Mouse (Mus musculus): Measurements from ENCODE around the gene Unc13a. TPM values are rescaled to one million over a fixed set of nuclear protein-coding genes. Genes with fewer than 3 reads are reported as not detected.
"Not testable (repeated sequence)": the region's sequence is repeated elsewhere in the genome, so short reads cannot be mapped to it uniquely, and the experiment has no call there.

Unc13a gene
- total and polyA plus RNA-seq, 2 experiments from 2014 or later: 16.2 to 69.0 TPM

- Histone ChIP-seq H3K4me2 (ENCODE audit: low read depth, low read length, poor library complexity, severe bottlenecking) (no peak overlapping the region), H3K4me1 (ENCODE audit: insufficient read depth, low read length) (peaks cover 21% of the 10 kb centered on the region), H3K27me3 (ENCODE audit: insufficient read depth, low read length) (no peaks in the 10 kb centered on the region), H3K9me3 (ENCODE audit: low read length) (no peaks in the 10 kb centered on the region), H3K4me3 (ENCODE audit: low read depth, low read length) (no peak overlapping the region), H3K27ac (ENCODE audit: low read depth, low read length) (no peak overlapping the region), H3K9ac (replicated peaks; ENCODE audit: low read length, poor library complexity, severe bottlenecking) (no peak overlapping the region), H3K36me3 (ENCODE audit: insufficient read depth, low read length) (peaks cover 38% of the 10 kb centered on the region)
- 59% methylated on average over 8 of the region's 8 CpGs for WGBS
- no peak for DNase-seq (ENCODE audit: low spot score)
- no peak for ATAC-seq (ENCODE audit: low FRiP score)
- no peak for TF ChIP-seq CTCF (IDR thresholded peaks at IDR 0.05)
Measured at GRCm38 (mm10) chr8:71715531-71715930, 44.0 kb upstream of the Unc13a start.

- Histone ChIP-seq H3K27me3 (ENCODE audit: insufficient read depth, low read length) (no peaks in the 10 kb centered on the region), H3K36me3 (ENCODE audit: insufficient read depth, low read length) (peaks cover 32% of the 10 kb centered on the region)
- WGBS: 85% methylated on average over 2 of the region's 2 CpGs
Measured at GRCm38 (mm10) chr8:71711574-71711973, 40.0 kb upstream of the Unc13a start.

DNA sequence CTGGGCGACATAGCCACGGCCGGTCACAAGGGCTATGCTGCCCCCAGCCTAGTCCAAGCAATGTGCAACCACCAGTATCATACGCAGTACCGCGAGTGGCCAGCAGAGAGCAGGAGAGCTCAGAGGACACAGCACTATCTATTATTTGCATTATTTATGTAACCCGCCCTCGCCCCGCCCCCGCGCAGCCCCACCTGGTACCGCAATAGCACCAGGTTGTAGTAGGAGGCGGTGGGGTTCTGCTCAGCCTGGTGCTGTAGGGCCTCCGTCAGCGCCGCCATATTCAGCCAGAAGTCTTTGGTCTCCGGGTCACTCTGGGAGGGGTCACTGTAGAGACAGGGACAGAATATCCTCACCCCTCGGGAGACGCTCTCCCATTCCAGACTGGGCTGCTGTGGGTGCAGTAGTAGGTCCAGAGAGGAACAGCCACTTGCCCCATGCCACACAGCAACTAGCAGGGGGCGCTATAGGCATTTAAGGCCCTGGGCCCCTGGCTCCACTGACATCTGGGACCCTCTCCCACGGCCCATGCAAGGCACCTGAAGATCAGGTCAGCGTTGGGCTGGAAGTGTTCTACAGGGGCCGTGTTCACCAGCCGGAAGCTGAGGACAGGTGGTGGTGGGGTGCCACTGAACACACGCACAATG is 38.4 kb upstream of the Unc13a start:
- Histone ChIP-seq H3K9me3 (ENCODE audit: low read length) (no peaks in the 10 kb centered on the region), H3K4me1 (ENCODE audit: insufficient read depth, low read length) (0 out of 2 replicates have a peak, but pooled peaks cover 5% of the 10 kb centered on the region), H3K27me3 (ENCODE audit: insufficient read depth, low read length) (no peaks in the 10 kb centered on the region), H3K9ac (replicated peaks; ENCODE audit: low read length, poor library complexity, severe bottlenecking) (no peak overlapping the region), H3K4me2 (ENCODE audit: low read depth, low read length, poor library complexity, severe bottlenecking) (peak overlapping the region; percentile 36), H3K27ac (ENCODE audit: low read depth, low read length) (no peak overlapping the region), H3K4me3 (ENCODE audit: low read depth, low read length) (no peak overlapping the region), H3K36me3 (ENCODE audit: insufficient read depth, low read length) (peaks cover 28% of the 10 kb centered on the region)
- peak; percentile 82 for DNase-seq (ENCODE audit: low spot score)
- WGBS: 16% methylated on average over 25 of the region's 25 CpGs
- ATAC-seq (ENCODE audit: low FRiP score): peak; percentile 81
- peak; percentile 81 for TF ChIP-seq CTCF (IDR thresholded peaks at IDR 0.05)

More at GRCm38 (mm10) chr8:71711574-71711973, 40.0 kb upstream of the Unc13a start:
- 0 out of 2 replicates have a peak, but pooled peaks cover 5% of the 10 kb centered on the region for H3K4me1 ChIP-seq (ENCODE audit: insufficient read depth, low read length)
- no peak overlapping the region for H3K9ac ChIP-seq (replicated peaks; ENCODE audit: low read length, poor library complexity, severe bottlenecking)
- DNase-seq (ENCODE audit: low spot score) (no peak), ATAC-seq (ENCODE audit: low FRiP score) (no peak)
- H3K9me3 ChIP-seq (ENCODE audit: low read length): no peaks in the 10 kb centered on the region
- H3K27ac ChIP-seq (ENCODE audit: low read depth, low read length): no peak overlapping the region
- no peak overlapping the region for H3K4me2 ChIP-seq (ENCODE audit: low read depth, low read length, poor library complexity, severe bottlenecking)
- no peak overlapping the region for H3K4me3 ChIP-seq (ENCODE audit: low read depth, low read length)
- no peak for TF ChIP-seq CTCF (IDR thresholded peaks at IDR 0.05)

GRCm38 (mm10) chr8:71709134-71709799 is 37.7 kb upstream of the Unc13a start:
- whole genome bisulfite sequencing: 43% methylated on average over 25 of the region's 25 CpGs
- Histone ChIP-seq H3K9ac (replicated peaks; ENCODE audit: low read length, poor library complexity, severe bottlenecking) (no peak overlapping the region), H3K27me3 (ENCODE audit: insufficient read depth, low read length) (no peaks in the 10 kb centered on the region), H3K4me1 (ENCODE audit: insufficient read depth, low read length) (0 out of 2 replicates have a peak, but pooled peaks cover 5% of the 10 kb centered on the region), H3K36me3 (ENCODE audit: insufficient read depth, low read length) (peaks cover 24% of the 10 kb centered on the region), H3K4me2 (ENCODE audit: low read depth, low read length, poor library complexity, severe bottlenecking) (peak overlapping the region; percentile 36; the same call in 1 of the 2 replicates), H3K27ac (ENCODE audit: low read depth, low read length) (no peak overlapping the region), H3K4me3 (ENCODE audit: low read depth, low read length) (no peak overlapping the region), H3K9me3 (ENCODE audit: low read length) (no peaks in the 10 kb centered on the region)
- ATAC-seq (ENCODE audit: low FRiP score): peak; percentile 42; the same call in 1 of the 2 replicates
- no peak for DNase-seq (ENCODE audit: low spot score)
- no peak for TF ChIP-seq CTCF (IDR thresholded peaks at IDR 0.05)

DNA sequence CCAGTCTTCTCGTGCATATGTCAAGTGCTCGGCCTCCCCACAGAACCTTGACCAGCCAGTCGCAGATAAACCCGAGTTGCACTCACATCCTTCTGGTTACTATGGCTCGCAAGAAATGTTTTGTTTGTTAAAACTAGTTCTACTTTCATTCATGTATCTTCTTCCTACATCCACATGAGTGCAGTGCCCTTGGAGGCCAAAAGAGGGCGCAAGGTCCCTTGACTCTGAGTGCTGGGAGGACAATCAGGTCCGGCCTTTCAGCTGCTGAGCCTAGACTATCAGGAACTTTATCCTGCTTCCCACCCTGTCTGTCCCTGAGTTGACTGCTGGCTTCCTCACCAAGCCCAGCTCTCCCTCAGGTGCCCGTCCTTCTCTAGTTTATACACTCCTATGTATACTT is 36.3 kb upstream of the Unc13a start:
- no peaks in the 10 kb centered on the region for H3K27me3 ChIP-seq (ENCODE audit: insufficient read depth, low read length)
- H3K9ac ChIP-seq (replicated peaks; ENCODE audit: low read length, poor library complexity, severe bottlenecking): no peak overlapping the region
- H3K4me3 ChIP-seq (ENCODE audit: low read depth, low read length): no peak overlapping the region
- WGBS: 39% methylated on average over 8 of the region's 8 CpGs
- no peak for ATAC-seq (ENCODE audit: low FRiP score)
- H3K36me3 ChIP-seq (ENCODE audit: insufficient read depth, low read length): peaks cover 17% of the 10 kb centered on the region
- H3K4me2 ChIP-seq (ENCODE audit: low read depth, low read length, poor library complexity, severe bottlenecking): no peak overlapping the region
- peak; percentile 55 for DNase-seq (ENCODE audit: low spot score)
- H3K4me1 ChIP-seq (ENCODE audit: insufficient read depth, low read length): 0 out of 2 replicates have a peak, but pooled peaks cover 5% of the 10 kb centered on the region
- H3K9me3 ChIP-seq (ENCODE audit: low read length): no peaks in the 10 kb centered on the region
- no peak overlapping the region for H3K27ac ChIP-seq (ENCODE audit: low read depth, low read length)
- TF ChIP-seq CTCF (IDR thresholded peaks at IDR 0.05): peak; percentile 78

- not testable (repeated sequence) for H3K9ac ChIP-seq (replicated peaks; ENCODE audit: low read length, poor library complexity, severe bottlenecking); H3K36me3 ChIP-seq (ENCODE audit: insufficient read depth, low read length); H3K4me3 ChIP-seq (ENCODE audit: low read depth, low read length); H3K4me1 ChIP-seq (ENCODE audit: insufficient read depth, low read length); H3K4me2 ChIP-seq (ENCODE audit: low read depth, low read length, poor library complexity, severe bottlenecking); H3K9me3 ChIP-seq (ENCODE audit: low read length); H3K27ac ChIP-seq (ENCODE audit: low read depth, low read length); ATAC-seq (ENCODE audit: low FRiP score); DNase-seq (ENCODE audit: low spot score)
- peaks cover 25% of the 10 kb centered on the region; the same call in 1 of the 2 replicates for H3K27me3 ChIP-seq (ENCODE audit: insufficient read depth, low read length)
Measured at GRCm38 (mm10) chr8:71703400-71703799, 31.8 kb upstream of the Unc13a start.
